Mouse (Mus musculus): ENCODE measurements at regions not wholly inside any gene's neighbourhood (a gene's known extent, or its start where the extent isn't known, plus 50 kb on each side); places are given as distances from the start of the nearest gene placed in this dataset.
A peak's percentile ranks its signal among the peaks of the same experiment; 100 is the strongest.

GRCm38 (mm10) chr1:164564847-164565246, 106.7 kb upstream of the Atp1b1 start:
- ATAC-seq (ENCODE audit: low read depth), result no peak
- WGBS, result 87% methylated on average over 6 of the region's 6 CpGs

GRCm38 (mm10) chr1:164559546-164560228, 101.5 kb upstream of the Atp1b1 start:
- Histone ChIP-seq H3K4me3 (no peak overlapping the region), H3K9ac (no peak overlapping the region), H3K27me3 (no peaks in the 10 kb centered on the region), H3K27ac (replicated peaks) (no peak overlapping the region), H3K36me3 (no peaks in the 10 kb centered on the region), H3K4me2 (no peak overlapping the region), H3K4me1 (replicated peaks) (no peaks in the 10 kb centered on the region), H3K9me3 (no peaks in the 10 kb centered on the region)
- 88% methylated on average over 4 of the region's 4 CpGs for WGBS
- no peak for ATAC-seq (ENCODE audit: low read depth)

More at GRCm38 (mm10) chr1:164564847-164565246, 106.7 kb upstream of the Atp1b1 start:
- no peak overlapping the region for H3K4me2 ChIP-seq
- no peak overlapping the region for H3K27ac ChIP-seq (replicated peaks)
- no peaks in the 10 kb centered on the region for H3K9me3 ChIP-seq
- H3K9ac ChIP-seq, result no peak overlapping the region
- H3K4me3 ChIP-seq, result no peak overlapping the region
- no peaks in the 10 kb centered on the region for H3K4me1 ChIP-seq (replicated peaks)
- H3K36me3 ChIP-seq, result no peaks in the 10 kb centered on the region
- no peaks in the 10 kb centered on the region for H3K27me3 ChIP-seq

GRCm38 (mm10) chr1:164552658-164553057, 94.5 kb upstream of the Atp1b1 start:
- ATAC-seq (ENCODE audit: low read depth), result peak; percentile 37; the same call in 1 of the 2 replicates
- Histone ChIP-seq H3K9ac (no peak overlapping the region), H3K27me3 (no peaks in the 10 kb centered on the region), H3K9me3 (no peaks in the 10 kb centered on the region), H3K4me1 (replicated peaks) (peaks cover 9% of the 10 kb centered on the region; the same call in 1 of the 2 replicates), H3K4me3 (no peak overlapping the region), H3K4me2 (no peak overlapping the region), H3K36me3 (no peaks in the 10 kb centered on the region), H3K27ac (replicated peaks) (peak overlapping the region; percentile 50; the same call in 1 of the 2 replicates)
- WGBS, result 40% methylated on average over 4 of the region's 4 CpGs

- WGBS, result 60% methylated on average over 2 of the region's 2 CpGs
- H3K4me2 ChIP-seq, result no peak overlapping the region
- no peak for ATAC-seq (ENCODE audit: low read depth)
- H3K27ac ChIP-seq (replicated peaks), result no peak overlapping the region
- no peaks in the 10 kb centered on the region for H3K9me3 ChIP-seq
- H3K4me1 ChIP-seq (replicated peaks), result peaks cover 9% of the 10 kb centered on the region; the same call in 1 of the 2 replicates
- H3K9ac ChIP-seq, result no peak overlapping the region
- H3K27me3 ChIP-seq, result no peaks in the 10 kb centered on the region
- no peak overlapping the region for H3K4me3 ChIP-seq
- no peaks in the 10 kb centered on the region for H3K36me3 ChIP-seq
These were observed 92.9 kb upstream of the Atp1b1 start for GRCm38 (mm10) chr1:164551019-164551418.

GRCm38 (mm10) chr1:164550596-164550995, 92.4 kb upstream of the Atp1b1 start:
- no peak for ATAC-seq (ENCODE audit: low read depth)
- H3K27ac ChIP-seq (replicated peaks), result no peak overlapping the region
- no peak overlapping the region for H3K9ac ChIP-seq
- no peak overlapping the region for H3K4me2 ChIP-seq
- WGBS, result 81% methylated on average over 3 of the region's 3 CpGs
- peaks cover 9% of the 10 kb centered on the region; the same call in 1 of the 2 replicates for H3K4me1 ChIP-seq (replicated peaks)
- H3K9me3 ChIP-seq, result no peaks in the 10 kb centered on the region
- H3K36me3 ChIP-seq, result no peaks in the 10 kb centered on the region
- H3K27me3 ChIP-seq, result no peaks in the 10 kb centered on the region
- no peak overlapping the region for H3K4me3 ChIP-seq

- no peak overlapping the region for H3K4me2 ChIP-seq
- WGBS, result 63% methylated on average over 8 of the region's 8 CpGs
- peaks cover 8% of the 10 kb centered on the region; the same call in 1 of the 2 replicates for H3K4me1 ChIP-seq (replicated peaks)
- H3K9me3 ChIP-seq, result no peaks in the 10 kb centered on the region
- no peak overlapping the region for H3K27ac ChIP-seq (replicated peaks)
- no peak overlapping the region for H3K4me3 ChIP-seq
- H3K9ac ChIP-seq, result no peak overlapping the region
- no peak for ATAC-seq (ENCODE audit: low read depth)
- H3K27me3 ChIP-seq, result no peaks in the 10 kb centered on the region
- no peaks in the 10 kb centered on the region for H3K36me3 ChIP-seq
These were observed 89.9 kb upstream of the Atp1b1 start for GRCm38 (mm10) chr1:164548071-164548470.

- Histone ChIP-seq H3K36me3 (no peaks in the 10 kb centered on the region), H3K4me3 (no peak overlapping the region), H3K27ac (replicated peaks) (no peak overlapping the region), H3K9me3 (no peaks in the 10 kb centered on the region), H3K9ac (no peak overlapping the region), H3K4me1 (replicated peaks) (no peaks in the 10 kb centered on the region), H3K4me2 (no peak overlapping the region), H3K27me3 (no peaks in the 10 kb centered on the region)
- 85% methylated on average over 4 of the region's 4 CpGs for WGBS
- ATAC-seq (ENCODE audit: low read depth), result no peak
These were observed 87.7 kb upstream of the Atp1b1 start for GRCm38 (mm10) chr1:164545843-164546242.

GRCm38 (mm10) chr1:164543045-164543803, 85.1 kb upstream of the Atp1b1 start:
- ATAC-seq (ENCODE audit: low read depth), result no peak
- 85% methylated on average over 9 of the region's 9 CpGs for WGBS
- no peak overlapping the region for H3K27ac ChIP-seq (replicated peaks)
- no peaks in the 10 kb centered on the region for H3K9me3 ChIP-seq
- H3K36me3 ChIP-seq, result no peaks in the 10 kb centered on the region
- H3K4me1 ChIP-seq (replicated peaks), result no peaks in the 10 kb centered on the region
- no peak overlapping the region for H3K4me3 ChIP-seq
- H3K27me3 ChIP-seq, result no peaks in the 10 kb centered on the region
- H3K9ac ChIP-seq, result no peak overlapping the region
- no peak overlapping the region for H3K4me2 ChIP-seq

GRCm38 (mm10) chr1:164541711-164542110, 83.6 kb upstream of the Atp1b1 start:
- 67% methylated on average over 1 of the region's 1 CpGs for WGBS
- Histone ChIP-seq H3K9ac (no peak overlapping the region), H3K4me2 (no peak overlapping the region), H3K4me1 (replicated peaks) (no peaks in the 10 kb centered on the region), H3K4me3 (no peak overlapping the region), H3K27me3 (no peaks in the 10 kb centered on the region), H3K27ac (replicated peaks) (no peak overlapping the region), H3K9me3 (no peaks in the 10 kb centered on the region), H3K36me3 (no peaks in the 10 kb centered on the region)
- no peak for ATAC-seq (ENCODE audit: low read depth)

GRCm38 (mm10) chr1:164538304-164539043, 80.3 kb upstream of the Atp1b1 start:
- H3K27me3 ChIP-seq, result no peaks in the 10 kb centered on the region
- WGBS, result 91% methylated on average over 5 of the region's 5 CpGs
- ATAC-seq (ENCODE audit: low read depth), result no peak
- H3K36me3 ChIP-seq, result no peaks in the 10 kb centered on the region
- H3K4me3 ChIP-seq, result no peak overlapping the region
- H3K9ac ChIP-seq, result no peak overlapping the region
- H3K4me2 ChIP-seq, result no peak overlapping the region
- no peaks in the 10 kb centered on the region for H3K4me1 ChIP-seq (replicated peaks)
- H3K27ac ChIP-seq (replicated peaks), result no peak overlapping the region
- no peaks in the 10 kb centered on the region for H3K9me3 ChIP-seq

- 83% methylated on average over 7 of the region's 7 CpGs for WGBS
- ATAC-seq (ENCODE audit: low read depth), result no peak
- H3K4me2 ChIP-seq, result no peak overlapping the region
- no peaks in the 10 kb centered on the region for H3K36me3 ChIP-seq
- no peaks in the 10 kb centered on the region for H3K27me3 ChIP-seq
- H3K4me1 ChIP-seq (replicated peaks), result no peaks in the 10 kb centered on the region
- H3K4me3 ChIP-seq, result no peak overlapping the region
- no peaks in the 10 kb centered on the region for H3K9me3 ChIP-seq
- no peak overlapping the region for H3K27ac ChIP-seq (replicated peaks)
- H3K9ac ChIP-seq, result no peak overlapping the region
These were observed 79.3 kb upstream of the Atp1b1 start for GRCm38 (mm10) chr1:164537324-164537948.

GRCm38 (mm10) chr1:164532196-164532595, 74.0 kb upstream of the Atp1b1 start:
- no peaks in the 10 kb centered on the region for H3K27me3 ChIP-seq
- H3K36me3 ChIP-seq, result no peaks in the 10 kb centered on the region
- no peak overlapping the region for H3K27ac ChIP-seq (replicated peaks)
- H3K4me2 ChIP-seq, result no peak overlapping the region
- no peak overlapping the region for H3K9ac ChIP-seq
- H3K4me1 ChIP-seq (replicated peaks), result no peaks in the 10 kb centered on the region
- H3K4me3 ChIP-seq, result no peak overlapping the region
- no peaks in the 10 kb centered on the region for H3K9me3 ChIP-seq
- ATAC-seq (ENCODE audit: low read depth), result no peak
- WGBS, result 82% methylated on average over 5 of the region's 5 CpGs

Data from neural tube, embryonic 13.5 days (tissue).